Mouse (Mus musculus): ENCODE data around the gene Gm11236. TPM values are rescaled to one million over a fixed set of nuclear protein-coding genes. Genes with fewer than 3 reads are reported as not detected.
"Not testable (repeated sequence)": the region's sequence is repeated elsewhere in the genome, so short reads cannot be mapped to it uniquely, and the experiment has no call there.

The Gm11236 gene
- polyA plus RNA-seq (2014; fragmentation: Nextera tagmentation; extraction: Ambion mirVana) = not detected in 2 replicates

DNA sequence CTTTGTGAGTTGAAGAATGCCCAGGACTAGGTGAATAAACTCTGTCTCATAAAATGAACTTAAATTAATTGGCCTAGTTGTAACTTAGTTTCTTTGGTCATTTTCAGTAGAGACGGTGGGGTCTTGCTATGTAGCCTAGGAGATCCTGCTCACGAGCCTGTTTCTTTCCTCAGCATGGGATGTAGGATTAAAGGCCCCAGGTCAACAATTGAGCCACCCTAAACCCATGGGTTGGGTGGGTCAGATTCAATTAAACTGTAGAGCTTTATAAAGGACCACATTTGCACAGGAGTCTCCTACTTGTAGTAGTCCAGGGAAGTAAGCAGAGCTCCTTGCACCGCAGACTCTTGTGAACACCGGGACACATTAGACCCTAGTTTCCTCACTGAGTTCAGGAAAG is at the start of gene Gm11236:
Gm11236 (plus strand) TSS at position 301 of the 400 bp plus-strand sequence.
- not testable (repeated sequence) for H3K27ac ChIP-seq (ENCODE audit: low read depth); DNase-seq; H3K4me2 ChIP-seq; H3K27me3 ChIP-seq (ENCODE audit: insufficient read depth, low read length); H3K9ac ChIP-seq; H3K36me3 ChIP-seq (ENCODE audit: insufficient read depth); H3K4me1 ChIP-seq (ENCODE audit: insufficient read depth); H3K4me3 ChIP-seq (ENCODE audit: low read depth, low read length); ATAC-seq (ENCODE audit: insufficient read depth); H3K9me3 ChIP-seq (ENCODE audit: low read depth, low read length)
- no CpG with 5 or more reads among the region's 4 CpGs for WGBS

DNA sequence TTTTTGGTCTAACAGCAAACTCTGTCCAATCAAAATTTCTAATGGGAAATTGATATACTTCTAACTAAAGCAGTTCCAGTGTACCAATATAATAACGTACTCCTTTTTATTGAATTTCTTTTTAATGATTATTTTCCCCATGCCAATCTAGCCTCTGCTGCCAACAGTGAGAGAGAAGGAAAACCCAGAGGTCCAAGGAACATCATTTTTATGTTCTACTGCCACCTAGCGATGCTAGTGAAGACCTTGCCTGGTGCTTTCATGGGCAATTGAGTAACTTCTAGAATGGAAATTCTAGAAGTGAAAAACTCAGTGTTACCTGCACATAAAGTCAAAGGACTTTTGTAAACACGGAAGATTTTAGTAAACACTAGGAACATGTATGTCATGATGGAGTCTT is 38.7 kb upstream of the Gm11236 start:
- Histone ChIP-seq H3K27me3 (ENCODE audit: insufficient read depth, low read length) (no peaks in the 10 kb centered on the region), H3K4me1 (ENCODE audit: insufficient read depth) (no peaks in the 10 kb centered on the region), H3K9me3 (ENCODE audit: low read depth, low read length) (no peaks in the 10 kb centered on the region), H3K9ac (no peak overlapping the region), H3K4me2 (no peak overlapping the region), H3K36me3 (ENCODE audit: insufficient read depth) (no peaks in the 10 kb centered on the region), H3K4me3 (ENCODE audit: low read depth, low read length) (no peak overlapping the region), H3K27ac (ENCODE audit: low read depth) (no peak overlapping the region)
- ATAC-seq (ENCODE audit: insufficient read depth) (0 out of 2 replicates have a peak, but pooled peaks have one; percentile 52), DNase-seq (peak; percentile 86)
- 10% methylated on average over 3 of the region's 3 CpGs for WGBS
- peak; percentile 64 for TF ChIP-seq CTCF (IDR thresholded peaks at IDR 0.05; ENCODE audit: low read depth)

DNA sequence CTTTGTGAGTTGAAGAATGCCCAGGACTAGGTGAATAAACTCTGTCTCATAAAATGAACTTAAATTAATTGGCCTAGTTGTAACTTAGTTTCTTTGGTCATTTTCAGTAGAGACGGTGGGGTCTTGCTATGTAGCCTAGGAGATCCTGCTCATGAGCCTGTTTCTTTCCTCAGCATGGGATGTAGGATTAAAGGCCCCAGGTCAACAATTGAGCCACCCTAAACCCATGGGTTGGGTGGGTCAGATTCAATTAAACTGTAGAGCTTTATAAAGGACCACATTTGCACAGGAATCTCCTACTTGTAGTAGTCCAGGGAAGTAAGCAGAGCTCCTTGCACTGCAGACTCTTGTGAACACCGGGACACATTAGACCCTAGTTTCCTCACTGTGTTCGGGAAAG is 30.3 kb upstream of the Gm11236 start, which contains the start of gene Gm11238:
Gm11238 (plus strand) TSS at position 301 of the 400 bp plus-strand sequence.
- H3K9me3 ChIP-seq (ENCODE audit: low read depth, low read length); H3K27ac ChIP-seq (ENCODE audit: low read depth); H3K27me3 ChIP-seq (ENCODE audit: insufficient read depth, low read length); H3K4me2 ChIP-seq; H3K4me3 ChIP-seq (ENCODE audit: low read depth, low read length); ATAC-seq (ENCODE audit: insufficient read depth); H3K36me3 ChIP-seq (ENCODE audit: insufficient read depth); H3K9ac ChIP-seq; H3K4me1 ChIP-seq (ENCODE audit: insufficient read depth); DNase-seq: not testable (repeated sequence)
- WGBS = no CpG with 5 or more reads among the region's 3 CpGs

DNA sequence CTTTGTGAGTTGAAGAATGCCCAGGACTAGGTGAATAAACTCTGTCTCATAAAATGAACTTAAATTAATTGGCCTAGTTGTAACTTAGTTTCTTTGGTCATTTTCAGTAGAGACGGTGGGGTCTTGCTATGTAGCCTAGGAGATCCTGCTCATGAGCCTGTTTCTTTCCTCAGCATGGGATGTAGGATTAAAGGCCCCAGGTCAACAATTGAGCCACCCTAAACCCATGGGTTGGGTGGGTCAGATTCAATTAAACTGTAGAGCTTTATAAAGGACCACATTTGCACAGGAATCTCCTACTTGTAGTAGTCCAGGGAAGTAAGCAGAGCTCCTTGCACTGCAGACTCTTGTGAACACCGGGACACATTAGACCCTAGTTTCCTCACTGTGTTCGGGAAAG is 15.2 kb upstream of the Gm11236 start, which contains the start of gene Gm11237:
Gm11237 (plus strand) TSS at position 301 of the 400 bp plus-strand sequence.
- not testable (repeated sequence) for H3K9me3 ChIP-seq (ENCODE audit: low read depth, low read length); H3K4me1 ChIP-seq (ENCODE audit: insufficient read depth); H3K36me3 ChIP-seq (ENCODE audit: insufficient read depth); H3K4me2 ChIP-seq; DNase-seq; H3K27me3 ChIP-seq (ENCODE audit: insufficient read depth, low read length); H3K27ac ChIP-seq (ENCODE audit: low read depth); ATAC-seq (ENCODE audit: insufficient read depth); H3K9ac ChIP-seq; H3K4me3 ChIP-seq (ENCODE audit: low read depth, low read length)
- WGBS = no CpG with 5 or more reads among the region's 3 CpGs

DNA sequence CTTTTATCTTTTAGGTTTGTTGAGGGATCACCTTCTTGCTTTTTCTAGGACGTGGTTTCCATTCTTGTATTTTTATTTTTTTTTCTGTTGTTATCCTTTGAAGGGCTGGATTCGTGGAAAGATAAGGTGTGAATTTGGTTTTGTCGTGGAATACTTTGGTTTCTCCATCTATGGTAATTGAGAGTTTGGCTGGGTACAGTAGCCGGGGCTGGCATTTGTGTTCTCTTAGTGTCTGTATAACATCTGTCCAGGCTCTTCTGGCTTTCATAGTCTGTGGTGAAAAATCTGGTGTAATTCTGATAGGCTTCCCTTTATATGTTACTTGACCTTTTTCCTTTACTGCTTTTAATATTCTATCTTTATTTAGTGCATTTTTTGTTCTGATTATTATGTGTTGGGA is 23.9 kb downstream of the Gm11236 start:
- not testable (repeated sequence) for DNase-seq; H3K9me3 ChIP-seq (ENCODE audit: low read depth, low read length); H3K9ac ChIP-seq; H3K4me3 ChIP-seq (ENCODE audit: low read depth, low read length); H3K4me2 ChIP-seq; H3K27me3 ChIP-seq (ENCODE audit: insufficient read depth, low read length); H3K27ac ChIP-seq (ENCODE audit: low read depth); H3K4me1 ChIP-seq (ENCODE audit: insufficient read depth); H3K36me3 ChIP-seq (ENCODE audit: insufficient read depth); ATAC-seq (ENCODE audit: insufficient read depth)
- 79% methylated on average over 4 of the region's 4 CpGs for WGBS

DNA sequence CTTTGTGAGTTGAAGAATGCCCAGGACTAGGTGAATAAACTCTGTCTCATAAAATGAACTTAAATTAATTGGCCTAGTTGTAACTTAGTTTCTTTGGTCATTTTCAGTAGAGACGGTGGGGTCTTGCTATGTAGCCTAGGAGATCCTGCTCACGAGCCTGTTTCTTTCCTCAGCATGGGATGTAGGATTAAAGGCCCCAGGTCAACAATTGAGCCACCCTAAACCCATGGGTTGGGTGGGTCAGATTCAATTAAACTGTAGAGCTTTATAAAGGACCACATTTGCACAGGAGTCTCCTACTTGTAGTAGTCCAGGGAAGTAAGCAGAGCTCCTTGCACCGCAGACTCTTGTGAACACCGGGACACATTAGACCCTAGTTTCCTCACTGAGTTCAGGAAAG is 30.1 kb downstream of the Gm11236 start, which contains the start of gene Gm11239:
Gm11239 (plus strand) TSS at position 301 of the 400 bp plus-strand sequence.
- not testable (repeated sequence) for H3K9ac ChIP-seq; H3K36me3 ChIP-seq (ENCODE audit: insufficient read depth); H3K4me3 ChIP-seq (ENCODE audit: low read depth, low read length); ATAC-seq (ENCODE audit: insufficient read depth); H3K27me3 ChIP-seq (ENCODE audit: insufficient read depth, low read length); H3K9me3 ChIP-seq (ENCODE audit: low read depth, low read length); H3K27ac ChIP-seq (ENCODE audit: low read depth); H3K4me2 ChIP-seq; H3K4me1 ChIP-seq (ENCODE audit: insufficient read depth); DNase-seq
- no CpG with 5 or more reads among the region's 4 CpGs for WGBS

DNA sequence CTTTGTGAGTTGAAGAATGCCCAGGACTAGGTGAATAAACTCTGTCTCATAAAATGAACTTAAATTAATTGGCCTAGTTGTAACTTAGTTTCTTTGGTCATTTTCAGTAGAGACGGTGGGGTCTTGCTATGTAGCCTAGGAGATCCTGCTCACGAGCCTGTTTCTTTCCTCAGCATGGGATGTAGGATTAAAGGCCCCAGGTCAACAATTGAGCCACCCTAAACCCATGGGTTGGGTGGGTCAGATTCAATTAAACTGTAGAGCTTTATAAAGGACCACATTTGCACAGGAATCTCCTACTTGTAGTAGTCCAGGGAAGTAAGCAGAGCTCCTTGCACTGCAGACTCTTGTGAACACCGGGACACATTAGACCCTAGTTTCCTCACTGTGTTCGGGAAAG is 45.3 kb downstream of the Gm11236 start, which contains the start of gene Gm428:
Gm428 (plus strand) TSS at position 301 of the 400 bp plus-strand sequence.
- not testable (repeated sequence) for H3K4me2 ChIP-seq; DNase-seq; H3K27ac ChIP-seq (ENCODE audit: low read depth); H3K9ac ChIP-seq; H3K4me3 ChIP-seq (ENCODE audit: low read depth, low read length); H3K9me3 ChIP-seq (ENCODE audit: low read depth, low read length); H3K4me1 ChIP-seq (ENCODE audit: insufficient read depth); ATAC-seq (ENCODE audit: insufficient read depth); H3K36me3 ChIP-seq (ENCODE audit: insufficient read depth); H3K27me3 ChIP-seq (ENCODE audit: insufficient read depth, low read length)
- WGBS = 100% methylated on average over 1 of the region's 4 CpGs

Other genes starting within 250 kb of the Gm11236 start
- not detected in 2 replicates for gene Gm11487, start 233.0 kb upstream of the Gm11236 start, polyA plus RNA-seq (2014; fragmentation: Nextera tagmentation; extraction: Ambion mirVana)
- gene Gm11238, start 30.2 kb upstream of the Gm11236 start, polyA plus RNA-seq (2014; fragmentation: Nextera tagmentation; extraction: Ambion mirVana) = not detected in 2 replicates
- gene Gm11237, start 15.1 kb upstream of the Gm11236 start, polyA plus RNA-seq (2014; fragmentation: Nextera tagmentation; extraction: Ambion mirVana) = not detected in 2 replicates
- not detected in 2 replicates for gene Gm11239, start 30.2 kb downstream of the Gm11236 start, polyA plus RNA-seq (2014; fragmentation: Nextera tagmentation; extraction: Ambion mirVana)
- gene Gm428, start 45.4 kb downstream of the Gm11236 start, polyA plus RNA-seq (2014; fragmentation: Nextera tagmentation; extraction: Ambion mirVana) = not detected in 2 replicates
- 3.7 and 5.4 TPM in 2 replicates for gene Rasef, start 152.9 kb downstream of the Gm11236 start, polyA plus RNA-seq (2014; fragmentation: Nextera tagmentation; extraction: Ambion mirVana)
- gene Gm11758, start 238.1 kb downstream of the Gm11236 start, polyA plus RNA-seq (2014; fragmentation: Nextera tagmentation; extraction: Ambion mirVana) = not detected in 2 replicates

Data from lung, embryonic 14.5 days (tissue).